Mouse (Mus musculus) urinary bladder, postnatal 14 days (tissue): Measurements from ENCODE around the gene Ttll4.

ENCODE experiments used
- DNase-seq: peaks from one replicate; pipeline ENCODE4 v3.0.0; 2021; ENCODE audit warnings: low spot score

The Ttll4 gene

DNA sequence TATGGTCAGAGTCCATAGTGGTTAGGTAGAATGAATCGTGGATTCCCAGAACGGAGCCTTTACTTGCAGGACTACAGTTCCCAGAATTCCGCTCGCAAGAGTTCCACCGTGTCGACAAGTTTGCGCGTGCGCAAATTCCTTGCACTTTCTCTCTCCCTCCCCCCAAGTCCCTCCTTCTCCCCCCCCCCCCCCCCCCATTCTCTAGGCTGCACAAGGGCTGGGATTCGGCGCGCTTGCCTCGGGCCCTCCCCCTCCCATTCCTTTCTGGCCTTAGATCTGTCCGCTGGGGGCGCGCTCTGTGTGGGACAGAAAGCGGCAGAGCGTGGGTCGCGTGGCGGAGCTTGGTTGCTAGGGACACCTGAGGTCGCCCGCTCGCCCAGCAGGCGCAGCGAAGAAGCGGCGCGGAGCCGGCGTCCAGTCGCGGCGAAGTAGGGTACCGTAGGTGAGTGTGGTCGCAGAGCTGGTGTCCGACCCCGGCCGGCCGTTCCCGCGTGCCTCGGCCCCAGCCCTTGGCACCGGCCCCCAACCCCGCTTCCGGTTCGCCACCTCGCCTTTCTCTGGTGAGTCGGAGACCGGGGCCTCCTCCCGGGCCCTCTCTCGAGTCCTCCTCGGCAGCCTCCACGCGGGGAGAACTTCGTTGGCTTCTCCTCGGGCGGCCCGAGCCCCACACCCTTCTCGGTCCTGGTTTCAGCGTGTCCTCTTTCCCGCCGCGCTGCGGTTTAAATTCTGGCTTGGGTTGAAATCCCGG is at the start of gene Ttll4:
Gene Ttll4 (plus strand): TSS at position 298 of the 748 bp plus-strand sequence.
- DNase-seq: peak; percentile 96

- DNase-seq: no peak
Measured at GRCm38 (mm10) chr1:74624183-74624582, 37.4 kb upstream of the Ttll4 start.

- DNase-seq: no peak
Measured at GRCm38 (mm10) chr1:74626076-74626475, 35.5 kb upstream of the Ttll4 start.

DNA sequence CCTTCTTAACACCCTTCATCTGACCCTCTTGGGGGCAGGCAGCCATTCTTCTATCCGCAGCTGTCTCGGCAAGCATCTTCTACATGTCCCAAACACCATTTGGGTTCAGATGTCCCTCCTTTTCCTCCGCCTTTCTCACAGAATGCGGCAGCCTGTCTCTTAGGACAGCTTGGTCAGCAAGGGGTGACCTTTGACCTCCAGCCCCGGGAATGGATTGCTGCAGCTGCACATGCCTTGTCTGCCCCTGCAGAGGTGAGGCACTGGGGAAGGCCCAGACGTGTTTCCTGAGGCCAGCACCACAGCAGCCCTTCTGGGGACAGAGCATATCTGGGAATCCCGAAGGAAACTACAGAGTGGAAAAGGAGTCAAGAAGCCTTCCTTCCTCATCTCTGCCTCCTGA is 33.5 kb upstream of the Ttll4 start:
- DNase-seq: no peak

DNA sequence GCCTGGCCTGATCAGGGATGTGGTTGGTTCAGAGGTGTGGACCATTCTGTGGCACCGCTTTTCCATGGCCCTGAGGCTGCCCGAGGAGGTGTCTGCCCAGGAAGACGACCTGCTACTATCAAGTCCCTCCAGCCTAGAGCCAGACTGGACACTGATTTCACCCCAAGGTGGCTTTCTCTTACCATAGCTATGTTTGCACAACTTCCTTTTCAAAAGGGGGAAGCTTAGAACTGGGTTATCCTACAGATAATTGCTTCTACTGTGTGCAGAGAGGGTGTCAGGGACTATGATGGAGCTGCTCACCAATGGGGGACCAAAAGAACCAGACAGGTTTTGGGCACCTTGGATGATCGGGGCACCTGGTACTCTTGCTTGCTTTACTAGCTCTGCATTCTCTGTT is 28.8 kb upstream of the Ttll4 start:
- DNase-seq: no peak

GRCm38 (mm10) chr1:74643524-74643923 is 18.0 kb upstream of the Ttll4 start:
- DNase-seq: no peak

- DNase-seq: no peak
Measured at GRCm38 (mm10) chr1:74643926-74644325, 17.6 kb upstream of the Ttll4 start.

GRCm38 (mm10) chr1:74662253-74662865 is 814 bp downstream of the Ttll4 start:
- DNase-seq: no peak

GRCm38 (mm10) chr1:74665153-74665552 is 3.6 kb downstream of the Ttll4 start:
- DNase-seq: no peak

- no peak for DNase-seq
Measured at GRCm38 (mm10) chr1:74668371-74668770, 6.8 kb downstream of the Ttll4 start.

DNA sequence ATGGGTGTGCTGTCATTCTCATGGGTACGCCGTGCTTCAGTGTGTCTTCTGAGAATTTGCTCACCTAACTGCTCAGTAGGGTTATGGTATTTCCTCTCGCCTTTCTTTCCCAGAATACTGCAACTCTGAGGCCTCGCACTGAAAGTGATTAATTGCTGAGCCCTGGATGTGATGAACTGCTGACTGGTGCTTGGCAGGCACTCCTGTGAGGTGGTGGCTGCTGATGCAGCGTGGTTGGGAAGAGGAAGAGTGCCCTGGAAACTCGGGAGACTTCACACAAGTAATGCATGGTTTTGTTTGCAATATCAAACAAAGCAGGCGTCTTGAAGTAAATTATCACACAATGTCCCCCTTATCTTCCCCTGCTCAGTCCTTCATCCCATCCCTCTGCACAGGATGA is 11.2 kb downstream of the Ttll4 start:
- no peak for DNase-seq

DNA sequence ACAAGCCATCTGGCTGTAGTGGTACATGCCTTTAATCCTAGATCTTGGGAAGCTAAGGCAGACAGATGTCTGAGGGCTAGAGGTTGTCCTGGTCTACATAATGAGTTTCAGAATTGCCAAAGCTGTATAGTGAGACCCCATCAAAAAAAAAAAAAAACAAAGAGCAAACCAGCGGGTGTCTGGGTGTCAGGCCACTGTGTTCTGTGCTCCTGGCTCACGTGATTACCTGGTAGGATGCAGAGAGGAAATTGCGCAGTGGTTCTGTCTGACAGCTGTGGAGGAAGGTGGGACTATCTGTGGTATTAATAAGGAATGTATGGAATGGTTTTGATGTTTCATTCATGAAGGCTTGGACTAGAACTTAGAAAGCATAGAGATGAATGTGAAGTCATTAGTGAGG is 15.3 kb downstream of the Ttll4 start:
- no peak for DNase-seq

GRCm38 (mm10) chr1:74677843-74678242 is 16.3 kb downstream of the Ttll4 start:
- DNase-seq: no peak

DNA sequence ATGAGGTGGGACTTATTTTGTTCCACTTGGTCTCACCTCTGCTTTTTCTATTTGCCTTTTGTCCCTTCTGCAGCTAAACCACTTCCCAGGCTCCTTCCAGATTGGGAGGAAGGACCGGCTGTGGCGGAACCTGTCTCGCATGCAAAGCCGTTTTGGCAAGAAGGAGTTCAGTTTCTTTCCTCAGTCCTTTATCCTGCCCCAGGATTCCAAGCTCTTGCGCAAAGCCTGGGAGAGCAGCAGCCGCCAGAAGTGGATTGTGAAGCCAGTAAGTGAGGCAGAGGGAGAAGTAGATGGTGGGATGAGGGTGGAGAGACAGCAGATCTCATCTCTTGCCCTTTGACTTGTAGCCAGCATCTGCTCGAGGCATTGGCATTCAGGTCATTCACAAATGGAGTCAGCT is 25.6 kb downstream of the Ttll4 start:
- DNase-seq: no peak

GRCm38 (mm10) chr1:74693891-74694583 is 32.5 kb downstream of the Ttll4 start:
- no peak for DNase-seq

GRCm38 (mm10) chr1:74695836-74696235 is 34.3 kb downstream of the Ttll4 start:
- no peak for DNase-seq

GRCm38 (mm10) chr1:74697416-74697815 is 35.9 kb downstream of the Ttll4 start:
- DNase-seq: no peak

GRCm38 (mm10) chr1:74698353-74698752 is 36.8 kb downstream of the Ttll4 start:
- no peak for DNase-seq

- DNase-seq: no peak
Measured at GRCm38 (mm10) chr1:74698791-74699190, 37.2 kb downstream of the Ttll4 start.

- DNase-seq: no peak
Measured at GRCm38 (mm10) chr1:74702142-74702553, 40.6 kb downstream of the Ttll4 start.

DNA sequence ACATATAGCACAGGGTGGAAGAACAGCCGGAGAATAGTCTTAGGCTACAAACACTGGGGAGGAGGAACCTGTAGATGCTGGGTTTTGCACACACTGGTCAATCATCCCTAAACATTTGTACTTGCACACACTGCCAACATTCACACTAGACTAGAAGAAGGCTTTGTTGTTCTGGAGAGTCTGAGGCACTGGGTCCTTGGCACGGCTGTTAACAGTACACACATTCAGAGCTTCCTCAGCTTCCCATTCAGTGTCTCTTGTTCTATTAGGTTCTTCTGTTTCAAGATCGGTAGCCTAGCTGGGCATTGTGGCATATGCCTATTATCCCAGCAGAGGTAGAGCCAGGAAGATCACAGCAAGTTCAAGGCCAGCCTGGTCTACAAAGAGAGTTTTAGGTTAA is 42.6 kb downstream of the Ttll4 start:
- no peak for DNase-seq

DNA sequence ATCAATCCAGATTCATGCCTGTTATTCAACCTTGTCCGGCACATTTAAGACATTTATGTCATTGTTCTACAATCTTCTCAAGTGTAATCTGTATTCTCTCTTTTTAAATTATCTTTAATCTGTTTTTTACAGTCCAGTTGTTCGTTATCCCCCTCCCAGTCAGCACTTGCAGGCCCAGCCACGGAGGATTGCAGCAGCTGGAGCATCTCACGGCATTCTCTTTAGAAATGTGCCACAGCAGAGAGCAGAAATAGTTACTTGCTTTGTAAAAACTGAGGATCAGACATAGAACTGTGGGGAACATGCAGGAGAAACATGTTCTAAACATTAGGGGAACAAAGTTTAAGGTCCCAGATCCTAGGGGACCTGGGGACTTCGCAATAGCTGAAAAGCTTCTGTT is 43.5 kb downstream of the Ttll4 start:
- peak; percentile 14 for DNase-seq

DNA sequence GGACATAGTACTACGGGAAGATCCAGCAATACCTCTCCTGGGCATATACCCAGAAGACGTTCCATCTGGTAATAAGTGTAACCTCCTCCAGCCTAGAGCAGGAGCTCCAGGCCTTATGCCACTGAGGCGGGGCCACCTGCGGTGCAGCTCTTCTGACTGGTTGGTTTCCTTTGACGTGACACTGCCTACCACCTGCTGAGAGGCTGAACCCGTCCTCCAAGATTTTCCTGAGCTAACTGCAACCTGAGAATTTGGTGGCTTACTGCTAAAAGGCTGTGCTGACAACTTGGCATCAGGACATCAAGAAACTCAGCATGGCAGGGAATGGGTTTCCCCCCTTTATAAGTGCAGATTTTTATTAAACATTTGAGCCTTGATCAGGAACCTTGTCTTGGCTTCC is 48.0 kb downstream of the Ttll4 start:
- DNase-seq: no peak
